ENCODE assay signal across 21 mouse cellular contexts in genomic region chr9:96797311-96797710, GRCm38 (mm10).
"Had no signal": no experiment of that assay in that cellular context is flagged by ENCODE, and none has a peak within 500 bp of the region (broad histone marks: within the 10 kb centered on the region; RNA-seq: fewer than 3 reads in every experiment).

No protein-coding gene starts in this region.

- H3K4me2 ChIP-seq: limb, embryonic 12.5 days; limb, embryonic 15.5 days; liver, embryonic 13.5 days; lung, embryonic 14.5 days; midbrain, embryonic 12.5 days; neural tube, embryonic 13.5 days had no signal

- H3K9ac ChIP-seq: limb, embryonic 12.5 days; limb, embryonic 15.5 days; liver, embryonic 13.5 days; lung, embryonic 14.5 days; midbrain, embryonic 12.5 days; neural tube, embryonic 13.5 days had no signal

- H3K27ac ChIP-seq: hindbrain, postnatal 0 days; kidney, postnatal 0 days; left cerebral cortex, adult 2 months; limb, embryonic 12.5 days; limb, embryonic 15.5 days; liver, embryonic 13.5 days; midbrain, embryonic 12.5 days; neural tube, embryonic 13.5 days had no signal

- ATAC-seq: hindbrain, postnatal 0 days; inflammation-experienced regulatory T-cells, adult 6 months; midbrain, embryonic 16.5 days had no signal

- DNase-seq: kidney, adult 11 months; kidney, postnatal 25 days; layer of hippocampus, postnatal 36 days; liver, embryonic 13.5 days; lung, embryonic 14.5 days; lung, postnatal 4 days; retina, postnatal 1 day; right cerebral cortex, postnatal 25 days; thymus, adult 2 months; thymus, postnatal 14 days; thymus, postnatal 4 days had no signal

- H3K36me3 ChIP-seq: limb, embryonic 12.5 days; limb, embryonic 15.5 days; liver, embryonic 13.5 days; midbrain, embryonic 12.5 days; neural tube, embryonic 13.5 days had no signal

- H3K27me3 ChIP-seq: limb, embryonic 12.5 days; limb, embryonic 15.5 days; liver, embryonic 13.5 days; midbrain, embryonic 12.5 days; neural tube, embryonic 13.5 days had no signal

- H3K4me3 ChIP-seq: left cerebral cortex, adult 2 months; limb, embryonic 12.5 days; limb, embryonic 15.5 days; liver, embryonic 13.5 days; midbrain, embryonic 12.5 days; myocyte; neural tube, embryonic 13.5 days had no signal

- H3K9me3 ChIP-seq: limb, embryonic 12.5 days; limb, embryonic 15.5 days; liver, embryonic 13.5 days; midbrain, embryonic 12.5 days; neural tube, embryonic 13.5 days had no signal
